Mouse (Mus musculus): ENCODE results near the gene Gm21870. TPM values are rescaled to one million over a fixed set of nuclear protein-coding genes. Genes with fewer than 3 reads are reported as not detected.

Gm21870 gene
- polyA plus RNA-seq (2014; fragmentation: Illumina TruSeq; extraction: RNeasy Lipid Tissue Mini Kit (QIAGEN cat#74804); ENCODE audit: low read depth, low replicate concordance) = not detected

DNA sequence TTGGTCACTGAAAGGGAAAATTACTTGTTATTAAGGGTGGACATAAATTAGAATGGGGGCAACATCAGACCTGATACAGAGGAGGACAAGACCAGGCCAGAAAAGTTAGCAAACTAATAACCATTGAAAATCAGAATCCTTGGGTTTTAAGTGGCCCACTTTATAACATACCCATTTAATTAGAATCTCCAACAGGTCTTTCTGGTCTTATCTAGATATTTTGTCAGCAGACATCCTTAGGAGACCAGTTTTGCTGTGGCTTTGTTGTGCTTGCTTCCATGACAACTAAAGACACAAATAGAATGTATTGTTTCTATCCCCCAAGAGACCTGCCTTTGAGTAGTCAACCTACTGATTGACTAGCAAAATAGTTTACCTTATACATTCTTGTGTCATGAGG lies at the start of gene Gm21870:
Gene Gm21870, minus strand, starts transcription at position 101 of the 400 bp plus-strand sequence.

GRCm38 (mm10) chrX:33956440-33956839 lies 30.2 kb downstream of the Gm21870 start, which contains the start of gene Btbd35f6:
Gene Btbd35f6, minus strand, starts transcription at chrX:33956540.

Other genes with a start within 250 kb of the Gm21870 start
- not detected for gene Btbd35f6, start 30.3 kb downstream of the Gm21870 start, polyA plus RNA-seq (2014; fragmentation: Illumina TruSeq; extraction: RNeasy Lipid Tissue Mini Kit (QIAGEN cat#74804); ENCODE audit: low read depth, low replicate concordance)
- not detected for gene Btbd35f9, start 174.7 kb upstream of the Gm21870 start, polyA plus RNA-seq (2014; fragmentation: Illumina TruSeq; extraction: RNeasy Lipid Tissue Mini Kit (QIAGEN cat#74804); ENCODE audit: low read depth, low replicate concordance)